15 mouse cellular contexts compared by ENCODE assay signal in genomic region chr11:86878327-86879065, GRCm38 (mm10).
DNase-seq lines count a peak whose midpoint lies in the region; ATAC-seq and TF ChIP-seq lines count a peak whose summit lies in the region.
"Had no signal": no experiment of that assay in that cellular context is flagged by ENCODE, and none has a peak within 500 bp of the region (broad histone marks: within the 10 kb centered on the region; RNA-seq: fewer than 3 reads in every experiment).

No protein-coding gene starts in this region.

- H3K4me2 ChIP-seq in forebrain, embryonic 13.5 days, result no peak overlapping the region
- no peak overlapping the region for H3K4me2 ChIP-seq in forebrain, embryonic 16.5 days (ENCODE audit: low read length)
- H3K4me2 ChIP-seq in midbrain, embryonic 11.5 days, result no peak overlapping the region
- H3K4me2 ChIP-seq: hindbrain, embryonic 14.5 days; neural tube, embryonic 13.5 days had no signal

- in situ Hi-C loops in ES-E14 (cut with MboI; ENCODE audit: low sequenced_read_pairs in 2 of 2, unreplicated experiment in 2 of 2), result no loop called here

- peak; percentile 70 for DNase-seq in liver, adult 2 months (ENCODE audit: extremely low read depth, low read depth, low spot score)
- DNase-seq in liver, result no peak
- DNase-seq in ES-E14 (ENCODE audit: low read depth, low spot score), result peak; percentile 49
- peak; percentile 28 for DNase-seq in brain, adult 2 months (ENCODE audit: low read depth, low spot score)
- DNase-seq in T-cell, adult 2 months (ENCODE audit: low spot score), result no peak
- no peak for DNase-seq in midbrain, embryonic 11.5 days (ENCODE audit: low spot score, missing footprints)
- DNase-seq: cerebellum, postnatal 14 days; heart, adult 18-20 months; kidney, postnatal 14 days; midbrain, embryonic 14.5 days; right cerebral cortex, postnatal 14 days had no signal

- H3K79me2 ChIP-seq in liver, adult 2 months (ENCODE audit: control insufficient read depth, insufficient read depth, low read length), result no peaks in the 10 kb centered on the region

- H3K4me1 ChIP-seq in forebrain, embryonic 13.5 days, result peaks cover 10% of the 10 kb centered on the region
- peaks cover 5% of the 10 kb centered on the region; the same call in 1 of the 2 replicates for H3K4me1 ChIP-seq in forebrain, embryonic 16.5 days (replicated peaks; ENCODE audit: control insufficient read depth, insufficient read depth, low read length)
- no peaks in the 10 kb centered on the region for H3K4me1 ChIP-seq in liver, adult 2 months (ENCODE audit: control insufficient read depth, insufficient read depth, low read length)
- peaks cover 0 to 3% of the 10 kb centered on the region in 2 experiments; a peak in 1 of 4 replicates for H3K4me1 ChIP-seq in ES-E14 (ENCODE audit: control insufficient read depth in 2 of 2, insufficient read depth in 2 of 2, low read length in 2 of 2, poor library complexity in 1 of 2)
- H3K4me1 ChIP-seq in midbrain, embryonic 11.5 days (ENCODE audit: control insufficient read depth, insufficient read depth, low read length), result peaks cover 2% of the 10 kb centered on the region

- TF ChIP-seq CTCF in liver, adult 2 months (IDR thresholded peaks at IDR 0.05; ENCODE audit: low read depth, low read length), result no peak

- 87% methylated on average over 11 of the region's 11 CpGs for WGBS in forebrain, embryonic 13.5 days
- 89% methylated on average over 11 of the region's 11 CpGs for WGBS in forebrain, embryonic 16.5 days
- WGBS in liver, adult 2 months, result 78% methylated on average over 11 of the region's 11 CpGs
- 85% methylated on average over 11 of the region's 11 CpGs for WGBS in midbrain, embryonic 11.5 days

- 0 out of 2 replicates have a peak overlapping the region, but pooled peaks have one; percentile 1 for H3K27ac ChIP-seq in forebrain, embryonic 13.5 days
- no peak overlapping the region for H3K27ac ChIP-seq in forebrain, embryonic 16.5 days (ENCODE audit: low read length)
- H3K27ac ChIP-seq in liver, adult 2 months (replicated peaks; ENCODE audit: insufficient read depth, low read depth, low read length), result no peak overlapping the region
- H3K27ac ChIP-seq in ES-E14 (ENCODE audit: insufficient read depth, low read depth, low read length, poor library complexity, severe bottlenecking), result no peak overlapping the region
- no peak overlapping the region for H3K27ac ChIP-seq in midbrain, embryonic 11.5 days (ENCODE audit: low read depth, low read length)
- H3K27ac ChIP-seq: hindbrain, embryonic 14.5 days; neural tube, embryonic 13.5 days had no signal

- no peaks in the 10 kb centered on the region for H3K36me3 ChIP-seq in forebrain, embryonic 13.5 days (ENCODE audit: poor library complexity, severe bottlenecking)
- H3K36me3 ChIP-seq in forebrain, embryonic 16.5 days (ENCODE audit: control insufficient read depth, insufficient read depth), result no peaks in the 10 kb centered on the region
- H3K36me3 ChIP-seq in liver, adult 2 months (ENCODE audit: control insufficient read depth, insufficient read depth, low read length), result no peaks in the 10 kb centered on the region
- no peaks in the 10 kb centered on the region for H3K36me3 ChIP-seq in ES-E14 (ENCODE audit: control insufficient read depth, insufficient read depth, low read length, poor library complexity, severe bottlenecking)
- no peaks in the 10 kb centered on the region for H3K36me3 ChIP-seq in midbrain, embryonic 11.5 days (ENCODE audit: control insufficient read depth, insufficient read depth, low read length)
- H3K36me3 ChIP-seq: neural tube, embryonic 13.5 days had no signal

- no peaks in the 10 kb centered on the region for H3K27me3 ChIP-seq in forebrain, embryonic 13.5 days
- no peaks in the 10 kb centered on the region for H3K27me3 ChIP-seq in forebrain, embryonic 16.5 days (replicated peaks; ENCODE audit: control insufficient read depth, insufficient read depth, low read length)
- H3K27me3 ChIP-seq in liver, adult 2 months (ENCODE audit: control insufficient read depth, insufficient read depth, low read length), result no peaks in the 10 kb centered on the region
- no peaks in the 10 kb centered on the region for H3K27me3 ChIP-seq in midbrain, embryonic 11.5 days (ENCODE audit: control insufficient read depth, insufficient read depth, low read length)
- H3K27me3 ChIP-seq: neural tube, embryonic 13.5 days had no signal

- no peak for ATAC-seq in forebrain, embryonic 13.5 days
- ATAC-seq in forebrain, embryonic 16.5 days, result no peak
- ATAC-seq in midbrain, embryonic 11.5 days (ENCODE audit: low FRiP score), result no peak

- 0 out of 2 replicates have a peak, but pooled peaks cover 2% of the 10 kb centered on the region for H3K9me3 ChIP-seq in forebrain, embryonic 13.5 days (replicated peaks)
- H3K9me3 ChIP-seq in forebrain, embryonic 16.5 days (ENCODE audit: control insufficient read depth, low read length), result no peaks in the 10 kb centered on the region
- H3K9me3 ChIP-seq in ES-E14 (ENCODE audit: control insufficient read depth, insufficient read depth, low read depth, low read length), result no peaks in the 10 kb centered on the region
- H3K9me3 ChIP-seq in midbrain, embryonic 11.5 days (ENCODE audit: control insufficient read depth, low read length), result no peaks in the 10 kb centered on the region
- H3K9me3 ChIP-seq: neural tube, embryonic 13.5 days had no signal

- TF ChIP-seq POLR2A in liver, adult 2 months (IDR thresholded peaks at IDR 0.05; ENCODE audit: extremely low read depth, insufficient read depth, low read length), result no peak

- no peak overlapping the region for H3K4me3 ChIP-seq in forebrain, embryonic 13.5 days
- no peak overlapping the region for H3K4me3 ChIP-seq in forebrain, embryonic 16.5 days (replicated peaks; ENCODE audit: low read length)
- H3K4me3 ChIP-seq in liver, adult 2 months (ENCODE audit: insufficient read depth, low read depth, low read length), result no peak overlapping the region
- H3K4me3 ChIP-seq in ES-E14 (ENCODE audit: insufficient read depth in 1 of 2, low read depth in 1 of 2, low read length in 2 of 2, poor library complexity in 1 of 2, severe bottlenecking in 1 of 2), result no peak overlapping the region
- no peak overlapping the region for H3K4me3 ChIP-seq in midbrain, embryonic 11.5 days (ENCODE audit: low read depth, low read length)
- H3K4me3 ChIP-seq: neural tube, embryonic 13.5 days had no signal

- H3K9ac ChIP-seq in forebrain, embryonic 13.5 days, result no peak overlapping the region
- no peak overlapping the region for H3K9ac ChIP-seq in forebrain, embryonic 16.5 days (replicated peaks; ENCODE audit: low read depth, low read length)
- no peak overlapping the region for H3K9ac ChIP-seq in liver, adult 2 months (ENCODE audit: low read depth, low read length)
- no peak overlapping the region for H3K9ac ChIP-seq in ES-E14 (ENCODE audit: insufficient read depth, low read depth, low read length, poor library complexity, severe bottlenecking)
- H3K9ac ChIP-seq in midbrain, embryonic 11.5 days (ENCODE audit: low read length), result no peak overlapping the region
- H3K9ac ChIP-seq: hindbrain, embryonic 14.5 days; neural tube, embryonic 13.5 days had no signal

TF ChIP-seq in ES-E14, 5 proteins besides CTCF, POLR2A, EP300 and RAD21:
- TF ChIP-seq ZC3H11A (IDR thresholded peaks at IDR 0.05; ENCODE audit: borderline replicate concordance, low read depth, low read length) (0 out of 2 replicates have a peak, but pooled peaks have one; percentile 12), CHD2 (IDR thresholded peaks at IDR 0.05; ENCODE audit: low read depth, low read length) (no peak)

Comparison
In these comparisons a context has a peak if more than half of its experiments do, and no peak if none do; other contexts are left out.
1. DNase-seq: peak in liver, adult 2 months (single experiment), ES-E14 (single experiment) and brain, adult 2 months (single experiment); none in liver (single experiment), T-cell, adult 2 months (single experiment) and midbrain, embryonic 11.5 days (single experiment).